Mouse (Mus musculus) A20 (cell line): ENCODE data around the gene Mapk9.
"Not testable (repeated sequence)": the region's sequence is repeated elsewhere in the genome, so short reads cannot be mapped to it uniquely, and the experiment has no call there.

Experiments
- DNase-seq: peaks from one replicate; pipeline ENCODE4 v3.0.0-alpha.2; 2011; ENCODE audit warnings: low read depth, low spot score

Gene Mapk9

GRCm38 (mm10) chr11:49846401-49847070 is at the start of gene Mapk9:
Gene Mapk9 (plus strand): TSS chr11:49846751.
- DNase-seq: peak; percentile 99

GRCm38 (mm10) chr11:49798931-49799330 is 47.6 kb upstream of the Mapk9 start:
- DNase-seq: no peak

DNA sequence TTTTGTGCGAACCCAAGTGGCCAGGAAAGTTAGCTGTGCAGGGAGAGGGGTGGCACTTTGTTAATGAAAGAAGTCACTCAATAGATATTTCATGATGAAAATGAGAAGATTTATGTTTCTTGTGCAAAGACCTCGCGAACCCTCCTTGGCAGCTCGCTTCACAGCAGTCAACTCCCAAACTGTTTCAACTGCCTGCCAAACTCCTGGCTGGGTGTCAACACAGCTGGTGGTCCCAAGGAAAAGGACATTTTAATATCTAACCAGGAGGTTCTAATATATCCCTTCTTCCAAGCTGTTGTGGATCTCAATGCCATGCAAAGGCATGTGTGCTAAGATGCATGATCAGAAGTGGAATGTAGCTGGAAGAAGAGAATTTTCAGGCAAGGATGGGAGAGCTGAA is 45.0 kb upstream of the Mapk9 start:
- DNase-seq: no peak

GRCm38 (mm10) chr11:49803801-49804200 is 42.8 kb upstream of the Mapk9 start:
- DNase-seq: no peak

DNA sequence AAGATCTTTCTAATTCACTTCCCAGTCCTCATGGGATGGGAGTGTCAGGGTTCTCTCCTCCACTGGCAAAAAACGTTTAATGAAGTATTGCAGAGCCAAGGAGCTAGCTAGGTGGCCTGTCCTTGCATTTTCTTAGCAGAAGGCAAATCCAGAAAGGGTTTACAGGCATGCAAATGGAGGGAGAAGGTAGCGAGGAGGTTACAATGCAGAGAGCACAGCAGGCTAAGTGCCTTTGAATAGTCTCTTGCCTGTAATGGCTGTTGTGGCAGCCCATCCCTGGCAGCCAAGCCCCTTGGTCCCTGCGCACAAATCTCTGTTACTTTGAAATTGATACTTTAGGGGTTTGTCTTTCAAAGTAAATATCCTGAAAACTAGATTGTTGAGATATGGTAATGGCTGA is 40.3 kb upstream of the Mapk9 start:
- DNase-seq: no peak

DNA sequence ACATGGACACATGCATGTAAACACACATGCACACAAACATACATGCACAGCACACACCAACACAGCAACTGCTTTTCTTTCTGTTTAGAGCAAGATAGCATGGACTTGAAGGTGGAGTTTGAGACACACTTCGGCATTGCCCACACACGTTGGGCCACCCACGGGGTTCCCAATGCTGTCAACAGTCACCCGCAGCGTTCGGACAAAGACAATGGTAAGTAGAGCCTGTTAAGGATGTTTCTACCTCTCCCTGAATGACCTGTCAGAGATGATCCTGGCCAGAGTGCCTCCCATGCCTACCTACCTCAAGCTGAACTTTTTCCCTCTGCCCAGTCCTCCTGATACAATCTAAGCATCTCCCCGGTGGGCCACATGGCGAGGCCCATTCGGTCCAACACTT is 37.6 kb upstream of the Mapk9 start:
- no peak for DNase-seq

DNA sequence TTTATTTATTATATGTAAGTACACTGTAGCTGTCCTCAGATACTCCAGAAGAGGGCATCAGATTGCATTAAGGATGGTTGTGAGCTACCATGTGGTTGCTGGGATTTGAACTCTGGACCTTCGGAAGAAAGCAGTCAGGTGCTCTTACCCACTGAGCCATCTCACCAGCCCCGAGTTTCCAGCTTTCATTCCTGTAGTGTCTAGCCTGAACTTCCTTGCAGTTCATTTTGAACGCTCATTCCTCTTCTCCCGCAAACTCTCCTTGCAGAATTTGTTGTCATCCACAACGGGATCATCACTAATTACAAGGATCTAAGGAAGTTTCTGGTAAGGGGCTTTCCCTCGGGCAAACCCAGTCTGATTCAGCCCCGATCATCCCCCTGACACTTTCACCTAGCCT is 35.9 kb upstream of the Mapk9 start:
- not testable (repeated sequence) for DNase-seq

GRCm38 (mm10) chr11:49811099-49811541 is 35.4 kb upstream of the Mapk9 start:
- DNase-seq: no peak

- DNase-seq: no peak
Observed at GRCm38 (mm10) chr11:49811879-49812278, 34.7 kb upstream of the Mapk9 start.

DNA sequence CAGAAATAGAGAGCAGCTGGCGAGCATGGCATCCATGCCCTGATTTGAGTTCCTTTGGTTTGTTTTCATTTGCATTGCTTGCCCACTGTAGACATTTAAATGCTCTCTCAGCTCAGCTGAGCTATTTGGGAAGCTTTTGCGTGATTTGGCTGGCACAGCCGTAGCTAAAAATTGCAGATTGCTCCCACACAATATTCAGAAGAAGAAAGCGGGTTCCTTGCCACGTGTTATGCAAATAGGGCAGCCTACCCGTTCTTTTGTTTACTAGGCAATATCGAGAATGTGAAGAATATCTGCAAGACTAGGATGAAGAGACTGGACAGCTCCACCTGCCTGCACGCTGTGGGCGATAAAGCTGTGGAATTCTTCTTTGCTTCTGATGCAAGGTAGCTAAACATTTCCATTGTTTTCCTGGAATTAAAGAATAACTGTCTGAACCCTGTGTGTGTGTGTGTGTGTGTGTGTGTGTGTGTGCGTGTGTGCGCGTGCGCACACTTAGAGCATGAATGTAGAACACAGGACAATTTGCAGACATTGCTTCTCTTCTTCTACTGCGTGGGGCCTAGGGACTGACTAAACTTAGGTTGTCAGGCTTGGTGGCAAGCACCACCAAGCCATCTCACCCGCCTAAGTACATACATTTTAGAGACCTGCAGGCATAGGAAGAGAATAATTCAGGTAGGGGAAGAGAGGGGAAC is 27.5 kb upstream of the Mapk9 start:
- DNase-seq: peak; percentile 17

DNA sequence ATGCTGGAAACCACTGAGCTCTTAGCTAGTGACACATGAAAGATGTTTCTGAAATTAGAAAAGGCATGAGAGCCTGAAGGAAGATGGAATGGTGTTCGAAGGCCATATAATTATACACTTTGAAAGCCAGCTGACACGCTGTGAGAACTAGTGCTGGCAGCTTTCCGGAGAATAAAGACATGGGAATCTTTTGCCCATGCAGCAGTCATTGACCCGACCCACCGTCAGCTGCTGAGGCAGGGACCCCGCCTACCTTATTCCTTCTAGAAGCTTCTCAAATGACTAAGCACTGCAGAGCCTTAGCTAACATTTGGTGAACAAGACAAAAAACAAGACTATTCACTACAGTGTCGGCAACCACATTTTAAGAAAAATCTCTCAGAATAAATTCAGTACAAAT is 26.9 kb upstream of the Mapk9 start:
- DNase-seq: no peak

- no peak for DNase-seq
Observed at GRCm38 (mm10) chr11:49820928-49821327, 25.6 kb upstream of the Mapk9 start.

DNA sequence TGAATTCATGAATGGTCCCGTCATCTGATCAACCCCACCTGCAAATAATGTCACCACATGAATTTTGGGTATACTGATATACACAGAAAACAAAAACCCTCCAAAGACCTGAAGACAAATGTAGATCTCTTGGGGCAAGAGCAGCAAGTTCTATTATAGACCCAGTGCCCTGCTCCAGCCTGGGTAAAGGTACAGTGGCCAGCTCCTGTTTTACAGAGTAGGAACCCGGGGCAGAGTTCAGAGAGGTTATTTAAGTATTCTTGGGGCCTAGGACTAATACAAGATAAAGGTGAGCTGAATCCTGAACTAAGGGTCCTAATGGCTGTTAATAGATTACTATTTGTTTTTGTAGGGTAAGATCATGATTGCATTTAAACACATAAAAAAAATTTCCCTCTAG is 25.0 kb upstream of the Mapk9 start:
- DNase-seq: no peak

GRCm38 (mm10) chr11:49822337-49822736 is 24.2 kb upstream of the Mapk9 start:
- no peak for DNase-seq

DNA sequence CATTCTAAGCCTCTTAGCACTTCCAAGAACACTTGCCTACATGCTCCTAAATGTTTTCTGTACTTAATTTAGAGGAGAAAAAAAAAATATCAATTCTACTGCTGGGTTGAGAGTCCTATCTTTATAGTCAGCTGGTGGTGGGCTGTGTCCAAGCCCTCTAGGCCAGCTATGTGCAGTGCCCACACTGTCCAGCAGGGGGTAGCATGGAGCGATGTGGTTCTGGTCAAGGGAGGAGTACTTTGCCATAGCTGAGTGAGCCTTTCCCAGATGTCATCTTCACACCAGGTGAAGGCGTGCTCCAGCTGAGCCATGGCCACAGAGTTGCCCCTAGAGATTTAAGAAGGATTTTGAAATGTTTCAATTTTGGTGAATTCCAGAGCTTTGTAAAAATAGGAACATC is 21.7 kb upstream of the Mapk9 start:
- DNase-seq: peak; percentile 52

DNA sequence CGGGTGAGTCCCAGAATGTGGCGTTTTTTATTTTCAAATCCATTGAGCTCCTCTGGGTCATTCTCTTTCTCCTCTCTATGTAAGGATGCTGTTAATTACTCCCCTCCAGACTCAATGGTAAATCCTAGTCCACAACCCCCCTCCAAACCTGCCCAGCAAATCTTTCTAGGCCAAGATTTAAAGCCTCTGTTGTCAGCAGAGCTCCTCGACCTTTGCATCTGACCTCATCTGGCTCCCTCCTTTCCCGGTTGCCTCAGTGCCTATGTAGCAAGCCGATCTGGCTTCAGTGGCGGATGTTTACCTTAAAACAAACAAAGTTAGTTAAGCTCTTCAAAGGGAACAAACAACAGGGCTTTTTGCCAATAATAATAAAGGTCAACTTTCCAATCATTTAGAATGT is 19.3 kb upstream of the Mapk9 start:
- no peak for DNase-seq

- DNase-seq: no peak
Observed at GRCm38 (mm10) chr11:49829176-49829745, 17.3 kb upstream of the Mapk9 start.

DNA sequence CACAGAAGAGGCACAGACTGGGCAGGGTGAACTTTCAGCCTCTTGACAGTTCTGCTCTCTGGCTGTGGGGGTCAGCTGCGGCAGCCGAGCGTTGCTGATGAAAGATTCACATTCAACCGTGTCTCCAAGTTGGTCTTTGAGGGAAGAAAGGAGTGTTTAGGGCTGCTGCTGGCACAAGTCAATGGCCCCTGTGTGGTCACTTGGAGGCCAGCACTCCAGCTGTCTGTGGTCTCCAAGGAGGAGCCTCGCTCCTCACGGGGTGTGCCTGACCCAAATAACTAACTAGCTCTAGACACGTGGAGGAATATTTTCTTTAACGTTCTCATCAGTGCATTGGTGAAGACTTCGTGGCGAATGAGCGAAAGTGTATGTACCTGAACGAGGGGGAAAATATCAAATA is 14.6 kb upstream of the Mapk9 start:
- no peak for DNase-seq

DNA sequence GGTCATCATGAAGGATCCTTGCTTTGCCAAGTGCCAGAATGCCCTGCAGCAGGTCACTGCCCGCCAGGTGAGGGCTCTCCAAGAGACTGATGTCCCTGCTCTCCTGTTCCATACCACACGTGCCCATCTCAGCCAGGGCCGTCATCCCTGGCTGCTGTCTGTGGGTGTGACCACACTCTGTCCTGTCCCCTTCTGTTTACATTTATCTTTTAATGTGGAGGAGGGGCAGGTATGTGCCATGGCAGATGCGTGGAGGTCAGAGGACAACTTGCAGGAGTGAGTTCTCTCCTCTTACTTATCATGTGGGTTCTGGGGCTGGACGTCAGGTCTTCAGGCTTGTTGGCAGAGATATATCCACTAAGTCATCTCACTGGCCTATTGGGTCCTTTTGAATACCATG is 13.6 kb upstream of the Mapk9 start:
- DNase-seq: no peak

GRCm38 (mm10) chr11:49834248-49834647 is 12.3 kb upstream of the Mapk9 start:
- no peak for DNase-seq

DNA sequence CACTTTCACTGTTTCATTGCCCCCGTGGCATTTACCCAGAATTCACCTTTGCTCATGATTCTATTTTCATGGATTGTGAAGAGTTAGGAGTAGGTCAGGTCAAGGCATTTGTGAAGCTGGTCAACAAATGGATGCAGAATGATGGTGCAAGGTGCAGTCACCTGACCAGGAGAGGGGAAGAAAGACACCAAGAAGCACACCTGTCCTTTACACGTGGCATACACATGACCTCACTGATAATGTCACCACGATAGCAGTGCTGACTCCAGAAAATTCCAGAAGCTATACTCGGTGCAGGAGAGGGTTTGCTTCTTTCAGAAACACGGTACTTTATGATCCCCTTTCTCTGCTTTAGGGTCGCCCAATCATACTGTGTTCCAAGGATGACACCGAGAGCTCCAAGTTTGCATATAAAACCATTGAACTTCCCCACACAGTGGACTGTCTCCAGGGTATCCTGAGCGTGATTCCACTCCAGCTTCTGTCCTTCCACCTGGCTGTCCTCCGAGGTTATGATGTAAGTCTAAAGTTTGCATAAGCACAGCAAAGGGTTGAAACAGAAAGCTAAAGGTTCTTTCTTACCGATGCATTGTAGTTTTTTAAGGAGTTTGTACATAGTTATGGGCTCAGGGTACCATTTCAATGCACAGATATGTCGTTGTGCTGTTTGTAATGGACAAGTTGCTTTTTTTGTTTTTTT is 11.1 kb upstream of the Mapk9 start:
- no peak for DNase-seq

DNA sequence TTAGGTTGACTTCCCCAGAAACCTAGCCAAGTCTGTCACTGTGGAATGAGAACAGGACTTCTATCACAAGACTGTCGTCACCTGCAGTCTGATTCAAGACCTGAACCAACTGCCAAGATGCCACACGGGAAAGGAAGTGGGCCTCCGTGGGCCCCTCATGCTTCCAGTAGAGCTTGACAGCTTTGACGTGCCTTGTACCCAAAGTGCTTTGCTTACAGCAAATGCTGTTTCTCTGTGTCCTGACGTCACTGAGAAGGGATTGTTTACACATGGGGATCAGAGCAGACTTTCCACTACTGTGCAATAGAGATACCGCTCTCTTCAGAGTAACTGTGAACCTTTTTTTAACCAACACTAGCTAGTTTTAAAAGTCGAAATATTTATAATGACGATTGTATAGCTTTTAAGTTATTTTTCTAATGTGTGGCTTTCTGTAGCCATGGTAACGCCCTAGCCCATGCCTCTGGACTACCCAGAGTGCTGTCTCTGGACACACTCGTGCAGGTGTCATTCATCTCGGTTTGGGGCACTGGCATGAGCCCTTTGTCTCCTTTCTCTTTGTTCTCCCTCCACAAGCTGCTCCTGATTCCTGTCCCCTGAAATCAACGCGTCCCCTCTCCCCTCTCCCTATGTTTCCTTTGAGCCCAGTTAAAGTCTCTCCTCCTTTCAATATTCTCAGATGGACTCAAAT is 8.7 kb upstream of the Mapk9 start:
- DNase-seq: no peak
